Mouse (Mus musculus) megakaryocyte, embryonic 14.5 days (primary cell): ENCODE data around the gene Zfp280d. TPM values are rescaled to one million over a fixed set of nuclear protein-coding genes. Genes with fewer than 3 reads are reported as not detected.

ENCODE experiments used
- H3K27me3 ChIP-seq: replicated peaks from 2 replicates; pipeline ENCODE3; 2012; ENCODE audit warnings: inconsistent platforms
- H3K36me3 ChIP-seq: replicated peaks from 2 replicates; pipeline ENCODE3; 2012; ENCODE audit warnings: low read length, inconsistent platforms, mixed read lengths
- H3K4me1 ChIP-seq: 2 replicates; pipeline ENCODE4 v1.6.1; 2012; ENCODE audit warnings: inconsistent platforms
- H3K4me3 ChIP-seq: replicated peaks from 2 replicates; pipeline ENCODE3; 2012; ENCODE audit warnings: moderate library complexity, mild to moderate bottlenecking, inconsistent platforms
- H3K9me3 ChIP-seq: 2 replicates; pipeline ENCODE4 v1.6.1; 2012; ENCODE audit warnings: inconsistent platforms
- FLI1 ChIP-seq: IDR thresholded peaks from 2 replicates; pipeline ENCODE4 v1.6.1; 2012; ENCODE audit warnings: low read length, inconsistent platforms, mixed read lengths
- GATA1 ChIP-seq: IDR thresholded peaks from 3 replicates; pipeline ENCODE4 v1.6.1; 2012; ENCODE audit warnings: mixed read lengths, low read length, inconsistent platforms, borderline replicate concordance
- polyA plus RNA-seq: library from polyadenylated mRNA; stranded (reverse); fragments of >175 nt; gene quantifications from 2 replicates; pipeline ENCODE4 v1.2.3, GENCODE M21; 2012; ENCODE audit warnings: low replicate concordance; ENCODE audit not compliant: insufficient read depth

Gene Zfp280d
- polyA plus RNA-seq, 1 experiment = 1.1 TPM

DNA sequence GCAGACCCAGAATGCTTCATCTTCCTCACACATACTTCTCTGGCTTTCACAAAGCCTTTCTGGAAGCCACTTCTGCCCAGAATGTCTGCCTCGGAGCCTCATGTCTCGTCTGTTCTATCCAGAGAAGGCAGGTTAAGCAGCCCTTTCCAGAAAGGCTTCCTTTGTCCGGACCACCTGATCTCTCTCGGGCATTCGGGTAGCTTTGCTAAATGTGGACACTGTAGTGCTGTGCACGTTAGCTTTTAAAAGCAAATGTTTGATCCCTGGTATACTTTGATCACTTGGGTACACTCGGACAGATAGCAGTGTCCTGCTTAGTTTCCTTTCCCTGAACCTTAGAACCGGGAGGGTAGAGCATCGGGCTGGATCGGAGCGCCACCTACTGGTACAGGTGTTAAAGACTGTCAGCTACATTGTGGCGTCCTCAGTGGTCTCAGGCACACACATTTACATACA is 133.5 kb downstream of the Zfp280d start:
- peaks cover 10% of the 10 kb centered on the region for H3K27me3 ChIP-seq
- no peaks in the 10 kb centered on the region for H3K36me3 ChIP-seq
- H3K9me3 ChIP-seq = no peaks in the 10 kb centered on the region
- peak overlapping the region; percentile 90 for H3K4me3 ChIP-seq
- TF ChIP-seq GATA1 (no peak), FLI1 (no peak)
- peaks cover 22% of the 10 kb centered on the region for H3K4me1 ChIP-seq

- Histone ChIP-seq H3K27me3 (peaks cover 10% of the 10 kb centered on the region), H3K36me3 (no peaks in the 10 kb centered on the region), H3K4me1 (peaks cover 22% of the 10 kb centered on the region), H3K4me3 (no peak overlapping the region), H3K9me3 (no peaks in the 10 kb centered on the region)
- TF ChIP-seq GATA1 = no peak
- TF ChIP-seq FLI1 = no peak
These were observed 134.9 kb downstream of the Zfp280d start for GRCm38 (mm10) chr9:72409381-72410225.

DNA sequence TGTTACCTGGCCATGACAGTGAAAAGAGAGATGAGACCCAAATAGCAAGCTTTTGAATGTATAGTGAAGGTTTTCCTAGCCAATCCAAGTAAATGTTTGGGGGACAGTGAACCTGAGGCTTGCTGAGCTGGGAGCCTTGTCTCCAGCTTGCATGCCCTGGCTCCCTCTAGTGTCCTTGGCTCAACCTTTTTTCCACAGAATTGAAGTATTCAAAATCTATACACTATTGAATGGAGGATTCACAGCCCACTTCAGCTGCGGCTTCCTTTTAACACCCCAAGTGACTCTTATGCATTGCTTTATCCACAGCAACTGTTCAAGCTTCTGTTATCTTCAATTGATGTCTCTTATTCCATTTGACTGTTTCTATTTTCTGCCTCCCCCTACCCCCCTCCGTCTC is 137.1 kb downstream of the Zfp280d start:
- no peaks in the 10 kb centered on the region for H3K9me3 ChIP-seq
- peaks cover 22% of the 10 kb centered on the region for H3K4me1 ChIP-seq
- H3K27me3 ChIP-seq = peaks cover 6% of the 10 kb centered on the region
- no peak for TF ChIP-seq GATA1
- no peak for TF ChIP-seq FLI1
- H3K36me3 ChIP-seq = no peaks in the 10 kb centered on the region
- no peak overlapping the region for H3K4me3 ChIP-seq

Other genes starting within 250 kb of the Zfp280d start
- gene Tcf12, start 163.0 kb upstream of the Zfp280d start, polyA plus RNA-seq = 2.3 and 6.1 TPM in 2 replicates
- 1.1 TPM in 1 of 2 replicates, not detected in the other for gene Mns1, start 163.2 kb downstream of the Zfp280d start, polyA plus RNA-seq
- 4.8 TPM in 1 of 2 replicates, not detected in the other for gene Tex9, start 217.4 kb downstream of the Zfp280d start, polyA plus RNA-seq